Mouse (Mus musculus): ENCODE results near the gene BC030867. TPM values are rescaled to one million over a fixed set of nuclear protein-coding genes. Genes with fewer than 3 reads are reported as not detected.
"Not testable (repeated sequence)": the region's sequence is repeated elsewhere in the genome, so short reads cannot be mapped to it uniquely, and the experiment has no call there.

The BC030867 gene
- total RNA-seq, 2 experiments from 2014 or later, result 0.66 to 0.76 TPM

DNA sequence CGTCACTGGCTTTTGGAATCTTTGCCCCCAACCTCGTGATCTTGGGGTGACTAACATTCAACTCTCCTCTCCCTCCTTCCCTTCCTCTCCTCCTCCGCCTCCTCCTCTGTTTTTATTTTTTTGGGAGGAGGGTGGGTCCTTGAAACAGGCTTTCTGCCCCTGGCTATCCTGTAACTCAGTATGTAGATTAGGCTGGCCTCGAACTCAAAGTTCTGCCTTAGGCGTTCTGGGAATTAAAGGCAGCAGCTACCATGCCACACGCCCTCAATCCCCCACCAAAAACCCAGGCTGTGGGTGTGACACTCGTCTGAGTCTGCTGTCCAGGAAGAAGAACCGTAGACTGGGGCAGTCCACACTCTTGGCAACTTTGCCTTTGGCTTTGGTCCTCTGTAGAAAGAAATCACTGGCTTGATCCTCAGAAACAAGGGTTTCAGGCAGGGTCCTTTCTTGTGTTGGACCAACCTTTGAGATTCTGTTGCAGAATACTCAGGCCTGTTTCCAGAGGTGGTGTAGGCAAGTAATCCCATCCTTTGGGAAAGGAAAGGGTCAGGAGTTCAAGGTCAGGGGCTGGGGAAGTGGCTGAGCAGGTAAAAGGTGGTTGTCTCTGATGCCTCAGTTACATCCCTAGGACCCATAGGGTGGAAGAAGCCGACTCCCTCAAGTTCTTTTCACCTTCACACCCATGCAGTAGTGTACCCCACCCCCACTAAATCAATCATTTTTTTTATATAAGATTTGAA, 839 bp downstream of the BC030867 start:
- DNase-seq, result no peak

DNA sequence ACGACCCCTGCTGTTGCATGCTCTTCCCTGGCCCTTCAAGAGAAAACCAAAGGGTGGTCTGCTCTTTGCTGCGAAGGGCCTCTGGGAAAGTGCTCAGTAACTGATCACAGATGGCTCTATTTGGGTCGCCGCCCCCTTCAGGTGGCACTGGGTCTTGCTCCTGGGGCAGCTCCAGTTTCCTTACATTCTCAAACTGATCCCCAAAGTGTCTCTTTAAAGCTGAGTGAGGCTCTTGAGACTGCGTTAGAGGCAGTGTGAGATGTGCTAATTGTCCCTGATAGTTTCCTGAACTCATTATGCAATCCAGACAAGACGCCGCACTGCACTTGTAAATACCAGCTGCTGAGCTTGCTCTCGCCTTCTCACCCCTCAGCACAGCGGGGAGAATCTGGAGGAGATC, 8.8 kb downstream of the BC030867 start:
- DNase-seq, result no peak

DNA sequence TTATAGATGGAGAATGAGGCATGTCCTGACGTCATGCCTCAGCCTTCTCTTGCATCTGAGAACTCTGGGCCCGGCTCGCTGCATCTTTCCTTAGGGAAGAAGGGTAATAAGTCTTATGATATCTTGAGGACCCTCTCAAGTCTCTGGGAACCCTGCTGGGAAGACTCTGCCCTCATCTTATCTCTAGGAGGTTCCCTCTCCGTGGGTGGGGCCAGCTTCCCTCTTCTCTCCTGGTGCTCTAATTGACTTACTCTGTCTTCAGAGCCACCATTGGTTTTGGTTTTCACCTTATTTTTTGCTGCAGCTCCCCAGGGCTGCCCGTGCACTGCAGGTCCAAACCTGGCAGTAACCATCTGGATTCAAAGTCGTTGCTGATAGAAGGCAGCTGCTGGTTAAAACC, 9.4 kb downstream of the BC030867 start:
- no peak for DNase-seq

DNA sequence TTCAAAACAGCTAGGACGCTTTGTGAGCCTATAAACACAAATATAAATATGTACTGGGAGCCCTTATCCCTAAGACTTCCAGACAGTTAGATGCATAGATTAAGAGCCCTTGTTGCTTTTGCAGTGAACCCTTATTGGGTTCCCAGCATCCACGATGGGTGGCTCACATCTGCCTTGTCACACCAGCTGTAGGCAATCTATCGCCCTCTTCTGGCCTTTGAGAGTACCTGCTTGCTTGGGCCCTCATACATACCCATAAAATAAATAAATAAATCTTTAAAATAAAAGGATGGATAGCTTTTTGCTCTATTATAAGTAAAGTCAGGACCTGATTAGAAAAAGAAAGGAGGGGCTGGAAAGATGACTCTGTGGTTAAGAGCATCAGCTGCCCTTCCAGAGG, 9.8 kb downstream of the BC030867 start:
- DNase-seq, result no peak

DNA sequence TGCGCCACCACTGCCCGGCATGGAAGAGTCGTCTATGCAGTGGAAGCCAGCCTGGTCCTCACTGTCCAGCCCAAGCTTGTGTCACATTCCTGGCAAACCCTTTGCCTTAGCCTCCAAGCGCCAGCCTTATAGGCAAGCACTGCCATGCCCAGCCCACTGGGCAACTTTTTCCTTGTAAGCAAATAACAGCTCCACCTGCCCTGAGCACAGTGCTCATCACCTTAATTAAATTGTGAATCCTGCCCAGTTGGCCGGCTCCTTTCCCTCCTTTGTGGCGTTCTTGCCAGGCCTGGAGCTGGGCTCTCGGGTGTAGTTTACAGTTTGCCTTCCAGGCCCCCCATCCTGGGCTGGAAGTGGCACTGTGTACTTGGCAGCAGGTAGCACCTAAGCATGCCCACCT, 14.5 kb downstream of the BC030867 start:
- no peak for DNase-seq

DNA sequence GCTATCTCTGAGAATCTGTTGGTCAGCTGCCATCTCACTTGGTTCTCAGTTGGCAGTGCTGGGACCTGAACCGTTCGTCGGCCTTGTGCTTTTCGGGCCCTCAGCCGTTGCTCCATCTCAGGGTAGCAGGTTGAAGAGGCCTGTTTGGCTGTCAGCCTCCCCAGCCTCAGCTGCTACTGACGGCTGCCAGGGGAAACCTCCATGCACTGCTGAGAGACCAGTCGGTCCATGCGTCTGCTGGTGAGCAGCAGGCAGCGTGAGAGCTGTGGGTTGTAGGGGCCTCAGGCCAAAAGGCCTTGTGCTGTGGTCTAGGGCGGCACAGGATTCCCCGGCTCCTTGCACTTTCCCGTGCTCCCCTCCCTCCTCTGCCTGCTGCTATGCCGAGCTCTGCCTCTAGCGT, 17.1 kb downstream of the BC030867 start:
- DNase-seq, result no peak

DNA sequence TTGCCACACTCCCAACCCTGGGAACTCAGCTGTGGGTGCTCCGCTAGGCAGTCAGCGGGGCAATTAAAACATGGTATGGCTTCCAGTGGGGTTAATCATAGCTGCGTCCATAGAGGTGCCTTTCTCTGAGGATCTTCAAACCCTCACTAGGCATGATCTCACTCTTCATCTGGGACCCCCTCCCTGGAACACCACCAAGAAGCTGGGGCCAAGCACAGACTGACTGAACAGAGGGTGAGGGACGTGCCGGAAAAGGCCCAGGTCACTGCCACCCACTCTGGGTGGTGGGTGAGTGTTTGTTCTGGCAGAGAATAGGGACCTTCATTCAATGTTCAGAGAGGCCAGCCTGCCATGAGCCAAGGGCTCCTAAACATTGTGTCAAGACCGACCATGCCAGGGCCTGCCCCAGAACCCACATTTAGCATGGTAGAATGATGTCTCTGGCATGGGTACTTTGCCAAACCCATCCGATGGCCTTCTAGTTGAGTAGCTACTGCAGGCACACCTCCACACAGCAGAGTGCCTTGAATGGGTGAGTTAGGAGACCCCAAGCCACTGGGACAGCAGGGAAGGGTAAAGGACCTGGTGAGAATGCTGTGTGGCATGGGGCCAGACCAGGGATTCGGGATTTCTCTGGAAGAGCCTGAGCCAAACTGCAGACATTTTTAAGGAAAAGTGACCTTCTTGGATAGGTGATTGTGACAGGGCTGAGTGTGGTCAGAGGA, 18.1 kb downstream of the BC030867 start:
- no peak for DNase-seq

DNA sequence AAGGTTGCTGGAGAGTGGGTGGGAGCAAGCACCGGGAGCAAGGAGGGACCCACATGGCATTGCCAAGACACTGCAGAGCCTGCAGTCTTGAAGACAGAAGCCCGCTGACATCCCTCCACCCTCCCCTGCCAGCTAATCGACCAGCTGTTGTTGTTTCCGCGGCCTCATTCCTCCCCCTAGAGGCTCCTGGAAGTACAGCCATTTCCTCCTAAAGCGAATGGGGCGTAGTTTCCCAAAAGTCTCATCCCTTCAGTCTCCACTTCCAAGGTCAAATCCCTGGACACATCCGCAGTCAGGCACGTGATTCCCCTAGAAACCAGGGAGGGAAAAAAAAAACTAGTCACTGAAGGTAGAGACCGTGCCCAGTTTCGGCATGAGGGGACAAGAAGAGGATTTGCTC, 18.8 kb downstream of the BC030867 start:
- peak; percentile 78 to 85 for DNase-seq

DNA sequence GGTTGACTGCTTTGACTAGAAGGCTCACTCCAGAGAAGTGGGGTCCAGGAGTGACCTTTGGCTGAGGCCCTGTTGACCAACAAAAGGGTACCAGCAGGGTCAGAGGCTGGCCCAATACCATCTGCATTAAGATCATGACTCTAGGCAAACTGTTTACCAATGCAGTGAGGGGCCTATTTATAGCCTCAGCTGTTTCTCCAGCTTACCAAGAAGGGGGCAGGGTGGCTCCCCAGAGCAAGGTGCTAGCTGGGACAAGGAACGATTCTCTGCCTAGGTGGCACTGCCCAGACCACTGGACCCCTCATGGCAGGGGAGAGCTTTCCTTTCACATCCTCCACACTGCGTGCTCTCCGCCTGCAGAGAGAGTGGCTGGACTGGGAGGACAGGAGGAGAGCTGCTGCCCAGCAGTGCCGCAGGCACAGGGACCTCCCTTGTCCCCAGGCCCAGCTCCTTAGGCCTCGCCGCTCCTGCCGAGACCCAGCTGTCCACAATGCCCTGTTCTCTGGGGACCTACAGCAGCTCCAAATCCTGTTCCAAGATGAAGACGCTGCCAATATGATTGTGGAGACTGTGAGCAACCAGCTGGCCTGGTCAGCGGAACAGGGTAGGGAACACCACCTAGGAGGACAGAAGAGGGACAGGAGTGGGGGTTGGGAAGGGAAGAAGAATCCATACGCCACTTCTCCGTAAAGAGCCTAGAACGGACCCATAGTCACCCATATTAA, 20.0 kb downstream of the BC030867 start, which contains the start of gene Asb16:
Asb16 (plus strand) TSS at position 224 of the 725 bp plus-strand sequence.
- DNase-seq, result no peak

DNA sequence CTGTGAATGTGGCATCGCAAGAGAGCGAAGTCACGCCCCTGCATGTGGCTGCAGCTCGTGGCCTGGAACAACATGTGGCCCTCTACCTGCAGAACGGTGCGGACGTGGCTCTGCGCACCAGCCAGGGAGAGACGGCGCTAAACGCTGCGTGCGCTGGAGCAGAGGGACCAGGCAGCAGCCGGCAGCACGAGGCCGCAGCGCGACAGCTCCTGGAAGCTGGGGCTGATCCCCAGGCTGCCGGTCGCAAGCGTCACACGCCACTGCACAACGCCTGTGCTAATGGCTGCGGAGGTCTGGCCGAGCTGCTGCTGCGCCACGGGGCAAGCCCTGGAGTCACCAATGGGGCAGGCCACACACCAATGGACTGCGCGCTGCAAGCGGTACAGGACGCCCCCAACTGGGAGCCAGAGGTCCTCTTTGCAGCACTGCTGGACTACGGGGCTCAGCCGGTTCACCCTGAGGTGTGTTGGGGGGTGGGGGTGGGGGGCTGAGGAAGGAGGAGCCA, 27.8 kb downstream of the BC030867 start:
- peak; percentile 62 to 66 for DNase-seq

DNA sequence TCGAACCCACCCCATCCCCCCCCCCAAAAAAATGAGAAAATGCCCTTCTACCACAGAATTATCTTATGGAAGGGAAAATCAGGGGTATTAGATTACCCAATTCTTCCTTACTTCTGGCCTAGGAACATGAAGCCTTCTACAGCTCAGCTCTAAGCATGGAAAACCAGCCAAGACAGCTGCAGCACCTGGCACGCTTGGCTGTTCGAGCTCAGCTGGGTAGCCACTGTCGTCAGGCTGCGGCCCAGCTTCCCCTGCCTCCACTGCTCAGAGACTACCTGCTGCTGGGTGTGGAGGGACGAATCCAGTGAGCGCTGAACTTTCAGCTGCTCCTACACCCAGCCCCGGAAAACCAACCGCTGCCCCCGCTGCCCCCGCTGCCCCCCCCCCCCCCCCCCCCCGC, 29.1 kb downstream of the BC030867 start:
- no peak for DNase-seq

DNA sequence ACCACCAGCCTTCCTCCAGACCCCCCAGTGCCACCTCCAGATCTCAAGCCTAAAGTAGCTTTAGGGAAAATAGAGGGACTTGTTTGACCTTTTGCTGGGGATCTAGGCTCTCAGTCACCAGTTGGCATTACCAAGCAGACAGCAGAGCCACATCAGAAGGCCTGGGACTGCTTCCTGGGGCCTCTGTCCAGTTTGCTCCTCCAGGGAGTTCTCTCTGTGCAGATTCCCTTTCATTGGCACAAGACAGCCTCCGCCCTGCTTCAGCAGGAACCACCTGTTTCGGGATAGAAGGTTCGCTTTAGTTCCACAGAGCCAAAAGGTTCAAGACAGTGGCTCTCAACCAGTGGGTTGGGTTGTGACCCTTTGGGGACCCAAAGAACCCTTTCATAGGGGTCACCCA, 30.9 kb downstream of the BC030867 start:
- DNase-seq, result no peak

DNA sequence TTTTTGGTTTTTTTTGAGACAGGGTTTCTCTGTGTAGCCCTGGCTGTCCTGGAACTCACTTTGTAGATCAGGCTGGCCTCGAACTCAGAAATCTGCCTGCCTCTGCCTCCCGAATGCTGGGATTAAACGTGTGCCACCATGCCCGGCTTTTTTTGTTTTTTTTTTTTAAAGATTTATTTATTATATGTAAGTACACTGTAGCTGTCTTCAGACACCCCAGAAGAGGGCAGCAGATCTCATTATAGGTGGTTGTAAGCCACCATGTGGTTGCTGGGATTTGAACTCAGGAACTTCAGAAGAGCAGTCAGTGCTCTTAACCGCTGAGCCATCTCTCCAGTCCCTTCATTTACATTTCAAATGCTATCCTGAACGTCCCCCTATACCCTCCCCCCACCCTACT, 31.6 kb downstream of the BC030867 start:
- DNase-seq, result not testable (repeated sequence)

DNA sequence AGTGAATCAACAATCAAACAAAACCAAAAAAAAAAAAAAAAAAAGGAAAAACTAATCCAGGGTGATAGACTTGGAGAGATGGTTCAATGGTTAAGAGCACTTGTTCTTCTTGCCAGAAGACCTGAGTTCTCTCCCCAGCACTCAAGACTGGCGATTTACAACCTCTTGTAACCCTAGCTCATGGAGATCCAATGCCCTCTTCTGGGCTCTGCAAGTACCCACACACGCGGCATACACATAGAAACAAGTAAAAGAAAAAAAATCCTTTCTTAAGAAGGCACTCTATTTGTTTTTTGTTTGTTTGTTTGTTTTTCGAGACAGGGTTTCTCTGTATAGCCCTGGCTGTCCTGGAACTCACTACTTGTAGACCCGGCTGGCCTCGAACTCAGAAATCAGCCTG, 35.2 kb downstream of the BC030867 start:
- no peak for DNase-seq

DNA sequence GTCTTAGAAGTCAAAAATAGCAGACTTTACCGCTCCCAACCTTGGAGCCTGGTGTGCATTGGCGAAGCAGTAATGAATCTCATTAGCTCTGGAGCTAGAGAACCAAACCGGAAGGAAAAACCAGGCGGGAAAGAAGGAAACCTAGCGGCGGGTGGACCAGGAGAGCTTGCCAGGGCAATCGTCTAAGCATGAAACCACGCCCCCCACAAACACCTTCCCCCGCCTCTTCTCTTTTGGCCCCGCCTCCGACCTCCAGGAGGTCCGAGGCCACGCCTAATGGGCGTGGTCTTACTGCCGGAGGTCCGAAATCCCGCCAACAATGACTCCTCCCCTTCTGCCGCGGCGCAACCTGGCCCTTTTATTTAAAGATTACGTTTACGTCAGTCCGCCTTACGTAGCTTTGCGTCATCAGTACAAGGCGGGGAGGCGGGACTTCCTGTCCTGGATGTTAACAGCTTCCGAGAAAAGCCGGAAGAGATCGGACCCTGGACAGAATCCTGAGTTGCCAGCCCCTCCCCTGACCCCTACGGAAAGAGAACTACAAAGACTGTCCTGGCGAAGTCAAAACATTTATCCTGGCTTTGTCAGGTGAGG, 35.9 kb downstream of the BC030867 start, which contains the start of gene Tmub2:
Tmub2 (plus strand) TSS at position 431 of the 594 bp plus-strand sequence.
- DNase-seq, result peak; percentile 94 to 96

DNA sequence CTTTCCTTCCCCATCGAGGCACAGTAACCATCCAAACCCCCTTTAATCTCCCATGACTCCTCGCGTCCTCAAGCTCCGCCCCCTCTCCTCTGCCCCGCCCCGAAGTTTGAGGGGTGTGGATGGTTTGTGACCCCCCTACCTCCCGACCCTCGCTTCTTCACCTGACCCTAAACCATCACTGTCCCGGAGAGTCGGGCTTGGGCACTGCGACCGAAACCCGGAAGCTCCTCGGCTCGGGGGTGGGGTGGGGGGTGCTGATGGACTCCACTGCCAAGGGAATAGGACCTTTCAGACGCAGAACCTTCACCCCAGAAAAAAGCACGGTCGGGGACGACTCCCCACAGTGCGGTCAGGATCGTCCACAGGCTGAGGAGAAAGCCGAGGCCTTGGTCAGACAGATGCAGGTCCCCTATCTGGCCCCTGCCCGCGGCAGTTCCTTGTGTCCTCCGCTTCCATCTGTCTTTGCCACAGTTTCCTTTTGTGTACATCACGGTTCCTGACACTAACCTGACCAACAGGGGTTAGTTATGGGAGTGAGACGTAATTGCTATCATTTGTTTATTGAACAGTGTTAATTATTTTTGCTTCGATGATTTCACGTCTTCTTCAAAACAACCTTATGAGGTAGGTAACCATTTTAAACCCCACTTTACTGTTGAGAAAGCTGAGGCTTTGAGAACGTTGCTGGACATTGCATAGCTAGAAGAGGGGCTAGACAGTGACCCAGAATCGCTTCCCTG, 36.6 kb downstream of the BC030867 start:
- no peak for DNase-seq

DNA sequence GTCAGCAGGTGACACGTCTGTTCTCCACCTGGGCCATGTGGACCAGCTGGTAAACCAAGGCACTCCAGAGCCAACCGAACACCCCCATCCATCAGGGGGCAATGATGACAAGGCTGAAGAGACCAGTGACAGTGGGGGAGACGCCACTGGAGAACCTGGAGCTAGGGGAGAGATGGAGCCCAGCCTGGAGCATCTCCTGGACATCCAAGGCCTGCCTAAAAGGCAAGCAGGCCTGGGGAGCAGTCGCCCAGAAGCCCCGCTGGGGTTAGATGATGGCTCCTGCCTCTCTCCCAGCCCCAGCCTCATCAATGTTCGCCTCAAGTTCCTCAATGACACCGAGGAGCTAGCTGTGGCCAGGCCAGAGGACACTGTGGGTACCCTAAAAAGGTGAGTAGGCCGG, 38.8 kb downstream of the BC030867 start:
- DNase-seq, result no peak

DNA sequence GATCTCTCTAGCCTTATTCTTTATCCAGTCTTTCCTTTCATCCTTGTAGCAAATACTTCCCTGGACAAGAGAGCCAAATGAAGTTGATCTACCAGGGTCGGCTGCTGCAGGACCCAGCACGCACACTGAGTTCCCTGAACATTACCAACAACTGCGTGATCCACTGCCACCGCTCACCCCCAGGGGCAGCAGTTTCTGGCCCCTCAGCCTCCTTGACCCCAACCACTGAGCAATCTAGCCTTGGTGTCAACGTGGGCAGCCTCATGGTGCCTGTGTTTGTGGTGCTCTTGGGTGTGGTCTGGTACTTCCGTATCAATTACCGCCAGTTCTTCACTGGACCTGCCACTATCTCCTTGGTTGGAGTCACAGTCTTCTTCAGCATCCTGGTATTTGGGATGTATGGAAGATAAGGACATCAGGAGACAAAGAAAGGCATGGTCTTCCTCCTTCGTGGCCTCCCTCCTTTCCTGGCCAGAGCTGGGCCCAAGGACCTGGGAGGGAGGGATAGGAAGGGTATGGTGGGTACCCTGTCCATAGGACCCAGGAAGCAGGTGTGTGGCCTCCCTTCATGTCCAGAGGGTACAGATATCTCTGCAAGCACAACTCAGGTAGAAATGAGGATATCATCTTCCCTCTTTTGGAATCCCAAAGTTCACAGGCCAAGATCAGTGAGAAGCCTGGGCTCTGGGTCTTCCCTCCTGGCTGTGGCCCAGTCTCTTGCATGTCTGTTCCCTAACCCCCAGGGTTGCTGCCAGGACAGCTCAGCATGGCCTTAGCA, 39.5 kb downstream of the BC030867 start:
- DNase-seq, result no peak

DNA sequence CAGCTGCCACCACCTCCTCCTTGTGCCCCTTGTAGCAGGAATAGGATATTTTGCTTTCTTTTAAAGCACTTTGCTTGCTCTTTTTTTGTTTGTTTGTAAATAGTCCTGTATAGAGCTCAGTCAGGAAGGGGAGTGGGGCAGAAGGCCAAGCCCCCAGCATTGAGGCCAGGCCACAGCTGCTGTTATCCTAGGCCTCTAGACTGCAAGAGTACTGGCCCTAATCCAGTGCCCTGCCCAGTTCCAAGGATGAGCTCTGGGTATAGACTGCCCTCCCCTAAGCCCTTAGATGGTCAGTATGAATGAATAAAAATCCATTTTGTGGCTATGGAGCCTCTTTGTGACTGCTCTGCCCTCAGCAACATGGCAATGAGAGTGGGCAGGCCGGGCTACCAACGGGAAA, 40.2 kb downstream of the BC030867 start:
- DNase-seq, result peak in 1 of 2 experiments; percentile 28

DNA sequence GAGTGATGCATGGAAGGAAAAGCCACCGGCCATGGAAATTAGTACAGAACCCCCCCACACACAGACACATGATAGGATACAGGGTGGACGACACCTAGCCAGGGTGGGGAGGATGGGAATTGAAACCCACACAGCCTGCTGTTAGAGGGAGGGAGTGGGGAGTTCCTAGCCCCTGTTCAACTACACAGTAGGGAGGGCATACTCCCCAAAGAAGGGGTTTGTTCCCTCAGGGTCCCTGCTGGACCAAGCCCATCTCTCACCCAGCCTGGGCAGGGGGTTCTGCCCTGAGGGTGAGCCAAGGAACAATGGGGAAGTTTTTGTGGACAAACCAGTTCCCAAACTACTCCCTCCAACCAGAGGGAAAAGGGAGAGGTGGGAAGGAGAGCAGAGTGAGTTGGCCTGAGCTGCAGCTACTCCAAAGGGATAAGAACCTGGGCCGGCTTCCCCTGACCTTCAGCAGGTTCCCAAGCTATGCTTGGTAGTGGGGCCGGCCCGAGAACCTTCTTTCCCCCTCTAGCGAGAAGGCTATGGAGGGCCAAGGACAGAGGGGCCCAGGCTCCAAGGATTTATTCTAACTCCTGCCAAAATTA, 40.9 kb downstream of the BC030867 start:
- DNase-seq, result no peak
